Mouse (Mus musculus): ENCODE measurements at regions not wholly inside any gene's neighbourhood (a gene's known extent, or its start where the extent isn't known, plus 50 kb on each side); places are given as distances from the start of the nearest gene placed in this dataset.

DNA sequence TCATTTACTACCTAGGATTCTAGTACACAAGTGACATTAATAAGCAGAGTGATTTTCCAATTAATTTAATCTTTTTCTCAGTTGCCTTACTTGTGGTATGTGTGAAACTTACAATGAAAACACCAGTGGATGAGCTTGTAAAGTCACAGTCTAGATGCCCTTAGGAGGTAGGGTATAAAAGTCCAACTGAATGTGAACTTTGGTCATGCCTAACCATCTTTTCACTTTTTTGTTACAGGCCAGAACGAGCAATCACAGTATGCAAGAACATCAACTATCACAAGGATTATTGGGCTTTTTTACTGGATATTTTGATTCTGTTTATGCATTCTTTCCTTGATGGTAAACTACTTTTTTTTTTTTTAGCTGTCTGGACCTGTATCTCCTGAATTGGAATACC, 573.8 kb downstream of the Nup35 start:
- no peak overlapping the region for H3K4me3 ChIP-seq (replicated peaks; ENCODE audit: low read length)
- H3K4me2 ChIP-seq (replicated peaks) = no peak overlapping the region
- H3K36me3 ChIP-seq (replicated peaks; ENCODE audit: control insufficient read depth, insufficient read depth) = no peaks in the 10 kb centered on the region
- H3K4me1 ChIP-seq (replicated peaks; ENCODE audit: control insufficient read depth, insufficient read depth, low read length) = no peaks in the 10 kb centered on the region
- ATAC-seq (ENCODE audit: low FRiP score) = no peak
- DNase-seq (ENCODE audit: low spot score) = no peak
- no peak overlapping the region for H3K27ac ChIP-seq
- H3K27me3 ChIP-seq (ENCODE audit: control insufficient read depth, insufficient read depth, low read length) = no peaks in the 10 kb centered on the region
- 86% methylated on average over 1 of the region's 1 CpGs for WGBS
- H3K9me3 ChIP-seq (ENCODE audit: control insufficient read depth, low read length) = no peaks in the 10 kb centered on the region
- no peak overlapping the region for H3K9ac ChIP-seq

DNA sequence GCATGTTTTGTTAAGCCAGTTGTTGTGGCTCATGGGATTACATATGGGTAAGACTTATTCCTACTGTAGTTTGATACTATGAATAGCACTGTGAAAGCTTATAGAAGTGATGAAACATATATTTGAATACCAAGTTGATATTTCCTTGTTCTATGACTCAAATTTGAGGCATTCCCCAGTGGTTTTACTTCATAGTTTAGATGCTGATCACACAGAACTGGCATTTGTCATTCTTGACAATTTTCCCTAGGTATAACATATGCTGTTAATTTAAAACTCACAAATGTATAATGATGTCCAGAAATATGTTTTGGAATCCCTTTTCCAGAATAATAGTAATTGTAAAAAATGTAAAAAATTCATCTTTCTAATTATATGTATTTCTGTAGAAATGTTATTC, 583.5 kb downstream of the Nup35 start:
- no peak for DNase-seq (ENCODE audit: low spot score)
- no peak overlapping the region for H3K4me3 ChIP-seq (replicated peaks; ENCODE audit: low read length)

More for the DNA sequence above, 583.5 kb downstream of the Nup35 start:
- Histone ChIP-seq H3K27ac (no peak overlapping the region), H3K9ac (no peak overlapping the region), H3K4me2 (replicated peaks) (no peak overlapping the region), H3K27me3 (ENCODE audit: control insufficient read depth, insufficient read depth, low read length) (no peaks in the 10 kb centered on the region), H3K9me3 (ENCODE audit: control insufficient read depth, low read length) (no peaks in the 10 kb centered on the region), H3K4me1 (replicated peaks; ENCODE audit: control insufficient read depth, insufficient read depth, low read length) (no peaks in the 10 kb centered on the region), H3K36me3 (replicated peaks; ENCODE audit: control insufficient read depth, insufficient read depth) (no peaks in the 10 kb centered on the region)
- ATAC-seq (ENCODE audit: low FRiP score) = no peak

Measured in hindbrain, embryonic 14.5 days (tissue).